ENCODE assay signal across 28 mouse cellular contexts in genomic region chr13:41907027-41907426, GRCm38 (mm10). TPM values are rescaled to one million over a fixed set of nuclear protein-coding genes. Genes with fewer than 3 reads are reported as not detected.
"Had no signal": no experiment of that assay in that cellular context is flagged by ENCODE, and none has a peak within 500 bp of the region (broad histone marks: within the 10 kb centered on the region; RNA-seq: fewer than 3 reads in every experiment).

No protein-coding gene starts in this region.

- H3K9me3 ChIP-seq: heart, embryonic 10.5 days; heart, embryonic 12.5 days; hindbrain, embryonic 10.5 days; hindbrain, embryonic 12.5 days; intestine, embryonic 15.5 days; limb, embryonic 13.5 days; limb, embryonic 15.5 days; liver, embryonic 12.5 days had no signal

- DNase-seq: gastrocnemius, postnatal 14 days; heart, adult 18-20 months; heart, postnatal 10 days; heart, postnatal 4 days; kidney, adult 18-20 months; kidney, adult 8-10 months; kidney, postnatal 10 days; kidney, postnatal 36 days; layer of hippocampus, adult 9-11 months; layer of hippocampus, postnatal 36 days; left cerebral cortex, postnatal 4 days had no signal

- H3K27ac ChIP-seq: heart, embryonic 10.5 days; hindbrain, embryonic 10.5 days; hindbrain, embryonic 12.5 days; hindbrain, embryonic 14.5 days; intestine, embryonic 15.5 days; limb, embryonic 13.5 days; limb, embryonic 15.5 days; liver, embryonic 12.5 days had no signal

- H3K4me1 ChIP-seq: heart, embryonic 10.5 days; heart, embryonic 12.5 days; hindbrain, embryonic 10.5 days; hindbrain, embryonic 12.5 days; intestine, embryonic 15.5 days; limb, embryonic 13.5 days; limb, embryonic 15.5 days; liver, embryonic 12.5 days had no signal

- H3K27me3 ChIP-seq: heart, embryonic 12.5 days; hindbrain, embryonic 12.5 days; intestine, embryonic 15.5 days; limb, embryonic 13.5 days; limb, embryonic 15.5 days; liver, embryonic 12.5 days had no signal

- H3K4me3 ChIP-seq: heart, embryonic 10.5 days; heart, embryonic 12.5 days; hindbrain, embryonic 10.5 days; hindbrain, embryonic 12.5 days; intestine, embryonic 15.5 days; limb, embryonic 13.5 days; limb, embryonic 15.5 days; liver, embryonic 12.5 days had no signal

- H3K9ac ChIP-seq: heart, embryonic 12.5 days; hindbrain, embryonic 12.5 days; hindbrain, embryonic 14.5 days; intestine, embryonic 15.5 days; limb, embryonic 13.5 days; limb, embryonic 15.5 days; liver, embryonic 12.5 days had no signal

- H3K4me2 ChIP-seq: heart, embryonic 12.5 days; hindbrain, embryonic 12.5 days; hindbrain, embryonic 14.5 days; intestine, embryonic 15.5 days; limb, embryonic 13.5 days; limb, embryonic 15.5 days; liver, embryonic 12.5 days had no signal

- ATAC-seq: hindbrain, embryonic 16.5 days; inflammation-experienced regulatory T-cells, adult 6 months; intestine, embryonic 15.5 days; intestine, postnatal 0 days; liver, embryonic 12.5 days had no signal

- H3K36me3 ChIP-seq: heart, embryonic 10.5 days; heart, embryonic 12.5 days; hindbrain, embryonic 10.5 days; hindbrain, embryonic 12.5 days; intestine, embryonic 15.5 days; limb, embryonic 13.5 days; limb, embryonic 15.5 days; liver, embryonic 12.5 days had no signal

RNA-seq across cellular contexts. Expression of gene Adtrp, which starts 59.5 kb away (rescaled TPM):
- total RNA-seq: granulocyte monocyte progenitor cell, adult 5-6 weeks; left cerebral cortex, adult 18-20 months; left cerebral cortex, postnatal 4 days had no signal
- polyA plus RNA-seq: heart, embryonic 12.5 days; heart, embryonic 14.5 days; heart, embryonic 16.5 days; hindbrain, embryonic 10.5 days; inflammation-experienced regulatory T-cells, adult 6 months; limb, embryonic 11.5 days; liver, embryonic 12.5 days had no signal
